Mouse (Mus musculus): Measurements from ENCODE around the gene Mad2l2. TPM values are rescaled to one million over a fixed set of nuclear protein-coding genes. Genes with fewer than 3 reads are reported as not detected.
A peak's percentile ranks its signal among the peaks of the same experiment; 100 is the strongest.

The Mad2l2 gene
- polyA plus RNA-seq, 1 experiment from 2014 or later: 90.6 TPM

- H3K4me1 ChIP-seq: peaks cover 48% of the 10 kb centered on the region
Measured at GRCm38 (mm10) chr4:148130561-148131413, 603 bp downstream of the Mad2l2 start, which contains the start of gene Draxin. Gene Draxin (minus strand): TSS chr4:148130698.

GRCm38 (mm10) chr4:148131497-148132081, 1.4 kb downstream of the Mad2l2 start:
- peaks cover 45% of the 10 kb centered on the region for H3K4me1 ChIP-seq
- H3K9me3 ChIP-seq: no peaks in the 10 kb centered on the region
- H3K27me3 ChIP-seq (replicated peaks): peaks cover 12% of the 10 kb centered on the region; the same call in 1 of the 2 replicates
- 1% methylated on average over 21 of the region's 21 CpGs for WGBS
- H3K9ac ChIP-seq: peak overlapping the region; percentile 97
- H3K4me2 ChIP-seq (replicated peaks): peak overlapping the region; percentile 84
- peaks cover 2% of the 10 kb centered on the region; the same call in 1 of the 2 replicates for H3K36me3 ChIP-seq
- peak overlapping the region; percentile 73 for H3K4me3 ChIP-seq
- H3K27ac ChIP-seq: peak overlapping the region; percentile 96
- peak; percentile 85 for ATAC-seq (ENCODE audit: low FRiP score, low read depth)

More at GRCm38 (mm10) chr4:148130561-148131413, 603 bp downstream of the Mad2l2 start, which contains the start of gene Draxin:
- peak within 1 kb of the TSS; percentile 97 for H3K9ac ChIP-seq
- peaks cover 12% of the 10 kb centered on the region; the same call in 1 of the 2 replicates for H3K27me3 ChIP-seq (replicated peaks)
- under 1% methylated on average over 63 of the region's 87 CpGs for WGBS
- no peaks in the 10 kb centered on the region for H3K9me3 ChIP-seq
- H3K4me3 ChIP-seq: peak within 1 kb of the TSS; percentile 73
- ATAC-seq (ENCODE audit: low FRiP score, low read depth): peak; percentile 78
- peak within 1 kb of the TSS; percentile 96 for H3K27ac ChIP-seq
- peaks cover 2% of the 10 kb centered on the region; the same call in 1 of the 2 replicates for H3K36me3 ChIP-seq
- H3K4me2 ChIP-seq (replicated peaks): peak within 1 kb of the TSS; percentile 84

GRCm38 (mm10) chr4:148134988-148135387, 4.8 kb downstream of the Mad2l2 start:
- no peak overlapping the region for H3K4me3 ChIP-seq
- ATAC-seq (ENCODE audit: low FRiP score, low read depth): no peak
- WGBS: 85% methylated on average over 8 of the region's 8 CpGs
- peaks cover 10% of the 10 kb centered on the region; the same call in 1 of the 2 replicates for H3K27me3 ChIP-seq (replicated peaks)
- no peak overlapping the region for H3K9ac ChIP-seq
- peaks cover 2% of the 10 kb centered on the region; the same call in 1 of the 2 replicates for H3K36me3 ChIP-seq
- no peak overlapping the region for H3K4me2 ChIP-seq (replicated peaks)
- H3K27ac ChIP-seq: no peak overlapping the region
- peaks cover 29% of the 10 kb centered on the region for H3K4me1 ChIP-seq
- H3K9me3 ChIP-seq: no peaks in the 10 kb centered on the region

- Histone ChIP-seq H3K27ac (no peak overlapping the region), H3K9me3 (no peaks in the 10 kb centered on the region), H3K4me3 (no peak overlapping the region), H3K9ac (no peak overlapping the region), H3K36me3 (peaks cover 2% of the 10 kb centered on the region; the same call in 1 of the 2 replicates), H3K4me2 (replicated peaks) (no peak overlapping the region), H3K27me3 (replicated peaks) (no peaks in the 10 kb centered on the region), H3K4me1 (peaks cover 17% of the 10 kb centered on the region)
- no peak for ATAC-seq (ENCODE audit: low FRiP score, low read depth)
- WGBS: 67% methylated on average over 8 of the region's 8 CpGs
Measured at GRCm38 (mm10) chr4:148137503-148137902, 7.3 kb downstream of the Mad2l2 start.

GRCm38 (mm10) chr4:148139767-148140097, 9.5 kb downstream of the Mad2l2 start:
- H3K4me3 ChIP-seq: peak overlapping the region; percentile 59
- H3K4me2 ChIP-seq (replicated peaks): peak overlapping the region; percentile 88
- H3K36me3 ChIP-seq: peaks cover 7% of the 10 kb centered on the region
- H3K4me1 ChIP-seq: peaks cover 15% of the 10 kb centered on the region
- H3K9me3 ChIP-seq: no peaks in the 10 kb centered on the region
- peak overlapping the region; percentile 67; the same call in 1 of the 2 replicates for H3K27ac ChIP-seq
- peak; percentile 45 for ATAC-seq (ENCODE audit: low FRiP score, low read depth)
- WGBS: under 1% methylated on average over 12 of the region's 12 CpGs
- peak overlapping the region; percentile 68 for H3K9ac ChIP-seq
- H3K27me3 ChIP-seq (replicated peaks): no peaks in the 10 kb centered on the region

- WGBS: under 1% methylated on average over 65 of the region's 65 CpGs
- ATAC-seq (ENCODE audit: low FRiP score, low read depth): peak; percentile 94
- Histone ChIP-seq H3K36me3 (peaks cover 13% of the 10 kb centered on the region), H3K4me3 (peak overlapping the region; percentile 59), H3K9ac (peak overlapping the region; percentile 68), H3K27ac (peak overlapping the region; percentile 67), H3K4me1 (peaks cover 15% of the 10 kb centered on the region), H3K27me3 (replicated peaks) (no peaks in the 10 kb centered on the region), H3K4me2 (replicated peaks) (peak overlapping the region; percentile 88), H3K9me3 (no peaks in the 10 kb centered on the region)
Measured at GRCm38 (mm10) chr4:148140098-148141011, 10.2 kb downstream of the Mad2l2 start.

- ATAC-seq (ENCODE audit: low FRiP score, low read depth): no peak
- WGBS: 88% methylated on average over 5 of the region's 5 CpGs
- Histone ChIP-seq H3K9me3 (no peaks in the 10 kb centered on the region), H3K36me3 (peaks cover 40% of the 10 kb centered on the region), H3K27ac (no peak overlapping the region), H3K27me3 (replicated peaks) (no peaks in the 10 kb centered on the region), H3K9ac (no peak overlapping the region), H3K4me2 (replicated peaks) (no peak overlapping the region), H3K4me3 (no peak overlapping the region), H3K4me1 (peaks cover 15% of the 10 kb centered on the region)
Measured at GRCm38 (mm10) chr4:148143721-148144120, 13.5 kb downstream of the Mad2l2 start.

GRCm38 (mm10) chr4:148147714-148148113, 17.5 kb downstream of the Mad2l2 start:
- Histone ChIP-seq H3K27me3 (replicated peaks) (no peaks in the 10 kb centered on the region), H3K4me1 (peaks cover 6% of the 10 kb centered on the region; the same call in 1 of the 2 replicates), H3K9ac (no peak overlapping the region), H3K27ac (no peak overlapping the region), H3K9me3 (no peaks in the 10 kb centered on the region), H3K36me3 (peaks cover 40% of the 10 kb centered on the region), H3K4me3 (no peak overlapping the region), H3K4me2 (replicated peaks) (no peak overlapping the region)
- ATAC-seq (ENCODE audit: low FRiP score, low read depth): no peak
- 95% methylated on average over 2 of the region's 2 CpGs for WGBS

GRCm38 (mm10) chr4:148149540-148149939, 19.4 kb downstream of the Mad2l2 start:
- ATAC-seq (ENCODE audit: low FRiP score, low read depth): no peak
- Histone ChIP-seq H3K9ac (no peak overlapping the region), H3K9me3 (no peaks in the 10 kb centered on the region), H3K4me2 (replicated peaks) (no peak overlapping the region), H3K4me1 (peaks cover 6% of the 10 kb centered on the region; the same call in 1 of the 2 replicates), H3K36me3 (peaks cover 51% of the 10 kb centered on the region), H3K27me3 (replicated peaks) (no peaks in the 10 kb centered on the region), H3K4me3 (no peak overlapping the region), H3K27ac (no peak overlapping the region)
- 65% methylated on average over 12 of the region's 12 CpGs for WGBS

GRCm38 (mm10) chr4:148150242-148150641, 20.1 kb downstream of the Mad2l2 start:
- peaks cover 6% of the 10 kb centered on the region; the same call in 1 of the 2 replicates for H3K4me1 ChIP-seq
- peaks cover 50% of the 10 kb centered on the region for H3K36me3 ChIP-seq
- no peak overlapping the region for H3K27ac ChIP-seq
- H3K4me3 ChIP-seq: no peak overlapping the region
- ATAC-seq (ENCODE audit: low FRiP score, low read depth): no peak
- H3K27me3 ChIP-seq (replicated peaks): no peaks in the 10 kb centered on the region
- WGBS: 41% methylated on average over 7 of the region's 7 CpGs
- H3K9ac ChIP-seq: no peak overlapping the region
- no peaks in the 10 kb centered on the region for H3K9me3 ChIP-seq
- H3K4me2 ChIP-seq (replicated peaks): no peak overlapping the region

GRCm38 (mm10) chr4:148150953-148151266, 20.7 kb downstream of the Mad2l2 start:
- no peak for ATAC-seq (ENCODE audit: low FRiP score, low read depth)
- Histone ChIP-seq H3K27ac (no peak overlapping the region; the same call in 1 of the 2 replicates), H3K4me2 (replicated peaks) (peak overlapping the region; percentile 97), H3K27me3 (replicated peaks) (no peaks in the 10 kb centered on the region), H3K9me3 (no peaks in the 10 kb centered on the region), H3K4me1 (peaks cover 6% of the 10 kb centered on the region; the same call in 1 of the 2 replicates), H3K4me3 (peak overlapping the region; percentile 60), H3K36me3 (peaks cover 50% of the 10 kb centered on the region), H3K9ac (peak overlapping the region; percentile 79; the same call in 1 of the 2 replicates)
- 48% methylated on average over 3 of the region's 3 CpGs for WGBS
